ENCODE assay signal across 12 mouse cellular contexts in genomic region chr14:98008501-98008900, GRCm38 (mm10).
"Had no signal": no experiment of that assay in that cellular context is flagged by ENCODE, and none has a peak within 500 bp of the region (broad histone marks: within the 10 kb centered on the region; RNA-seq: fewer than 3 reads in every experiment).

No protein-coding gene starts in this region.

- ATAC-seq: intestine, embryonic 16.5 days; liver, postnatal 0 days had no signal

- H3K9ac ChIP-seq: liver, embryonic 14.5 days; liver, postnatal 0 days; lung, embryonic 14.5 days had no signal

- H3K27ac ChIP-seq: left cerebral cortex, adult 2 months; liver, embryonic 14.5 days had no signal

- H3K4me3 ChIP-seq: left cerebral cortex, adult 2 months had no signal

- H3K4me2 ChIP-seq: lung, embryonic 14.5 days; midbrain, embryonic 11.5 days had no signal

- DNase-seq: layer of hippocampus, postnatal 36 days; liver, postnatal 0 days; lung, embryonic 14.5 days; lung, postnatal 10 days; lung, postnatal 4 days; midbrain, embryonic 14.5 days; thymus, adult 18-20 months; thymus, postnatal 36 days had no signal
